Mouse (Mus musculus): ENCODE data around the gene Kif5c.

GRCm38 (mm10) chr2:49733656-49734008 is 114.5 kb downstream of the Kif5c start:
- no peak for TF ChIP-seq CTCF (IDR thresholded peaks at IDR 0.05; ENCODE audit: extremely low read depth, insufficient read length, insufficient replicate concordance, low read depth, low read length)
- no peak for TF ChIP-seq POLR2A (IDR thresholded peaks at IDR 0.05; ENCODE audit: low read depth, low read length)
